Mouse (Mus musculus) hindlimb bud, embryonic 11.5 days (tissue): ENCODE measurements around the gene Rftn1.

ENCODE experiments used
- DNase-seq: peaks from one replicate; pipeline ENCODE4 v3.0.0-alpha.2; 2012; ENCODE audit warnings: low read depth, low spot score; ENCODE audit errors: extremely low spot score

Gene Rftn1

GRCm38 (mm10) chr17:50205152-50205782, 14.8 kb upstream of the Rftn1 start:
- DNase-seq = no peak

- DNase-seq = no peak
Observed at GRCm38 (mm10) chr17:50201828-50202445, 11.5 kb upstream of the Rftn1 start.

GRCm38 (mm10) chr17:50199075-50199850, 8.8 kb upstream of the Rftn1 start:
- DNase-seq = no peak

GRCm38 (mm10) chr17:50197572-50197971, 7.1 kb upstream of the Rftn1 start:
- no peak for DNase-seq

- DNase-seq = no peak
Observed at GRCm38 (mm10) chr17:50196005-50196672, 5.7 kb upstream of the Rftn1 start.

GRCm38 (mm10) chr17:50195399-50195798, 4.9 kb upstream of the Rftn1 start:
- DNase-seq = no peak

GRCm38 (mm10) chr17:50194541-50194940, 4.1 kb upstream of the Rftn1 start:
- DNase-seq = no peak

- DNase-seq = no peak
Observed at GRCm38 (mm10) chr17:50193653-50194052, 3.2 kb upstream of the Rftn1 start.

GRCm38 (mm10) chr17:50192376-50192940, 2.0 kb upstream of the Rftn1 start:
- no peak for DNase-seq

GRCm38 (mm10) chr17:50191318-50191957, 964 bp upstream of the Rftn1 start:
- no peak for DNase-seq

GRCm38 (mm10) chr17:50189381-50190012, 977 bp downstream of the Rftn1 start:
- DNase-seq = no peak

GRCm38 (mm10) chr17:50188662-50189345, 1.7 kb downstream of the Rftn1 start:
- no peak for DNase-seq

- DNase-seq = no peak
Observed at GRCm38 (mm10) chr17:50185616-50186015, 4.9 kb downstream of the Rftn1 start.

- DNase-seq = no peak
Observed at GRCm38 (mm10) chr17:50185083-50185482, 5.4 kb downstream of the Rftn1 start.

GRCm38 (mm10) chr17:50184217-50185038, 6.0 kb downstream of the Rftn1 start:
- no peak for DNase-seq

- DNase-seq = no peak
Observed at GRCm38 (mm10) chr17:50183300-50183699, 7.2 kb downstream of the Rftn1 start.

GRCm38 (mm10) chr17:50182542-50182951, 7.9 kb downstream of the Rftn1 start:
- no peak for DNase-seq

GRCm38 (mm10) chr17:50180899-50181570, 9.4 kb downstream of the Rftn1 start:
- no peak for DNase-seq
